Mouse (Mus musculus): Measurements from ENCODE around the gene Cmtm2a. TPM values are rescaled to one million over a fixed set of nuclear protein-coding genes. Genes with fewer than 3 reads are reported as not detected.

The Cmtm2a gene
- total and polyA plus RNA-seq, 3 experiments: not detected

DNA sequence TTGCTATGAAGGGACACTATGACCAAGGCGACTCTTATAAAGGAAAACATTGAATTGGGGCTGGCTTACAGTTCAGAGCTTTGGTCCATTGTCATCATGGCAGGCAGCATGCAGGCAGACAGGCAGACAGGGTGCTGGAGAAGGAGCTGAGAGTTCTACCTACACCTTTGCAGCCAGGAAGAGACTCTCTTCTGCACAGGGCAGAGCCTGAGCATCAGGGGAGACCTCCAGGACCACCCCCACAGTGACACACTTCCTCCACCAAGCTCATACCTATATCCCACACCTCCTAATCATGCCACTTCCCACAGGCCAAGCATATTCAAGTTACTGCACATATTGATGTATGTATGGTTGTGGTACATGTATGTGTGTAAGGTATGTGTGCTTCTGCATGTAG, 43.8 kb upstream of the Cmtm2a start:
- DNase-seq (ENCODE audit: extremely low read depth): no peak
- H3K4me3 ChIP-seq (replicated peaks in 1 of 3; ENCODE audit: low read depth in 2 of 3, low read length in 2 of 3, poor library complexity in 1 of 3): no peak overlapping the region
- no peaks in the 10 kb centered on the region for H3K79me2 ChIP-seq (replicated peaks; ENCODE audit: control insufficient read depth, extremely low read depth, insufficient read depth, poor library complexity, severe bottlenecking)
- H3K4me1 ChIP-seq (ENCODE audit: control insufficient read depth in 1 of 2, insufficient read depth in 2 of 2): peaks cover 3 to 16% of the 10 kb centered on the region in 2 experiments; a peak in 2 of 4 replicates
- in situ Hi-C loops (cut with MboI; ENCODE audit: low pct_ligation_motif_present, low pct_unique_long_range_greater_than_20kb, low sequenced_read_pairs): loop anchor here (10.0 kb wide), 1 partner anchor 92 kb away; the partner anchor contains the start of gene Tk2
- dilution Hi-C loops (cut with MboI; ENCODE audit: extremely low pct_ligation_motif_present, extremely low pct_unique_long_range_greater_than_20kb, low sequenced_read_pairs): no loop called here
- TF ChIP-seq KAT2A (IDR thresholded peaks at IDR 0.05; ENCODE audit: insufficient replicate concordance, low read length) (no peak), USF2 (conservative IDR thresholded peaks at IDR 0.05; ENCODE audit: low read depth, low read length) (no peak), MAFK (IDR thresholded peaks at IDR 0.05; ENCODE audit: insufficient replicate concordance, low read length) (no peak), ZKSCAN1 (IDR thresholded peaks at IDR 0.05; ENCODE audit: borderline replicate concordance, low read depth, low read length) (no peak), USF1 (IDR thresholded peaks at IDR 0.05; ENCODE audit: low read depth, low read length) (no peak), E2F4 (IDR thresholded peaks at IDR 0.05; ENCODE audit: insufficient replicate concordance, low read depth, low read length) (no peak), EP300 (IDR thresholded peaks at IDR 0.05; ENCODE audit: low read length) (no peak), CTCF (conservative IDR thresholded peaks at IDR 0.05 in 1 of 2, IDR thresholded peaks at IDR 0.05 in 1 of 2; ENCODE audit: low read depth in 2 of 2, low read length in 2 of 2) (no peak), RAD21 (IDR thresholded peaks at IDR 0.05; ENCODE audit: low read depth, low read length) (no peak)
- H3K9me3 ChIP-seq (replicated peaks; ENCODE audit: low read length): no peaks in the 10 kb centered on the region
- H3K4me2 ChIP-seq (ENCODE audit: insufficient read depth, low read depth, poor library complexity, severe bottlenecking): no peak overlapping the region
- no peaks in the 10 kb centered on the region for H3K27me3 ChIP-seq (replicated peaks)
- no peaks in the 10 kb centered on the region for H3K36me3 ChIP-seq (replicated peaks in 1 of 2; ENCODE audit: control insufficient read depth in 1 of 2, insufficient read depth in 1 of 2, low read length in 1 of 2)
- no peak overlapping the region for H3K9ac ChIP-seq (ENCODE audit: insufficient read depth, low read depth)
- H3K27ac ChIP-seq (ENCODE audit: insufficient read depth, low read depth): no peak overlapping the region

- H3K36me3 ChIP-seq (replicated peaks in 1 of 2; ENCODE audit: control insufficient read depth in 1 of 2, insufficient read depth in 1 of 2, low read length in 1 of 2): no peaks in the 10 kb centered on the region
- dilution Hi-C loops (cut with MboI; ENCODE audit: extremely low pct_ligation_motif_present, extremely low pct_unique_long_range_greater_than_20kb, low sequenced_read_pairs): no loop called here
- peaks cover 0 to under 1% of the 10 kb centered on the region in 2 experiments; a peak in 1 of 4 replicates for H3K4me1 ChIP-seq (ENCODE audit: control insufficient read depth in 1 of 2, insufficient read depth in 2 of 2)
- no peaks in the 10 kb centered on the region for H3K79me2 ChIP-seq (replicated peaks; ENCODE audit: control insufficient read depth, extremely low read depth, insufficient read depth, poor library complexity, severe bottlenecking)
- no peak overlapping the region for H3K4me2 ChIP-seq (ENCODE audit: insufficient read depth, low read depth, poor library complexity, severe bottlenecking)
- in situ Hi-C loops (cut with MboI; ENCODE audit: low pct_ligation_motif_present, low pct_unique_long_range_greater_than_20kb, low sequenced_read_pairs): loop anchor here (10.0 kb wide), 1 partner anchor 89 kb away; the partner anchor contains the start of gene Tk2
- TF ChIP-seq MXI1 (IDR thresholded peaks at IDR 0.05; ENCODE audit: low read depth, low read length): no peak
- no peak for TF ChIP-seq CTCF (conservative IDR thresholded peaks at IDR 0.05 in 1 of 2, IDR thresholded peaks at IDR 0.05 in 1 of 2; ENCODE audit: low read depth in 2 of 2, low read length in 2 of 2)
- no peak for TF ChIP-seq CHD2 (IDR thresholded peaks at IDR 0.05; ENCODE audit: low read length)
- TF ChIP-seq ZNF384 (IDR thresholded peaks at IDR 0.05; ENCODE audit: low read depth, low read length): no peak
- TF ChIP-seq TCF12 (IDR thresholded peaks at IDR 0.05; ENCODE audit: low read depth, low read length): no peak
- TF ChIP-seq PAX5 (IDR thresholded peaks at IDR 0.05; ENCODE audit: low read length): no peak
- no peak for TF ChIP-seq GABPA (IDR thresholded peaks at IDR 0.05; ENCODE audit: insufficient replicate concordance, low read depth, low read length)
- TF ChIP-seq POLR2AphosphoS2 (IDR thresholded peaks at IDR 0.05; ENCODE audit: low read depth, low read length): no peak
- TF ChIP-seq ZMIZ1 (IDR thresholded peaks at IDR 0.05; ENCODE audit: low read depth, low read length): no peak
- no peak for TF ChIP-seq BHLHE40 (IDR thresholded peaks at IDR 0.05; ENCODE audit: low read depth, low read length)
- TF ChIP-seq MEF2A (IDR thresholded peaks at IDR 0.05; ENCODE audit: borderline replicate concordance, low read depth, low read length): no peak
- TF ChIP-seq EP300 (IDR thresholded peaks at IDR 0.05; ENCODE audit: low read length): no peak
- TF ChIP-seq JUND (conservative IDR thresholded peaks at IDR 0.05; ENCODE audit: low read depth, low read length): no peak
- no peak for TF ChIP-seq USF2 (conservative IDR thresholded peaks at IDR 0.05; ENCODE audit: low read depth, low read length)
- no peak for TF ChIP-seq RAD21 (IDR thresholded peaks at IDR 0.05; ENCODE audit: low read depth, low read length)
- no peak overlapping the region for H3K9ac ChIP-seq (ENCODE audit: insufficient read depth, low read depth)
- H3K9me3 ChIP-seq (replicated peaks; ENCODE audit: low read length): no peaks in the 10 kb centered on the region
- no peak for DNase-seq (ENCODE audit: extremely low read depth)
- H3K27ac ChIP-seq (ENCODE audit: insufficient read depth, low read depth): no peak overlapping the region
- peaks cover 7% of the 10 kb centered on the region for H3K27me3 ChIP-seq (replicated peaks)
- H3K4me3 ChIP-seq (replicated peaks in 1 of 3; ENCODE audit: low read depth in 2 of 3, low read length in 2 of 3, poor library complexity in 1 of 3): no peak overlapping the region
These were observed 41.2 kb upstream of the Cmtm2a start for GRCm38 (mm10) chr8:104334196-104334595.

Data from CH12.LX (cell line).